Mouse (Mus musculus) gastrocnemius, adult 2 months (tissue): ENCODE measurements around the gene Sprr2a3. TPM values are rescaled to one million over a fixed set of nuclear protein-coding genes. Genes with fewer than 3 reads are reported as not detected.

Experiments used
- DNase-seq: peaks from one replicate; pipeline ENCODE4 v3.0.0; 2022
- H3K27ac ChIP-seq: fragments of 200-600 bp; 2 replicates; pipeline ENCODE4 v1.8.1; 2022; ENCODE audit warnings: mild to moderate bottlenecking
- H3K4me3 ChIP-seq: fragments of 200-600 bp; 2 replicates; pipeline ENCODE4 v1.8.1; 2022; ENCODE audit warnings: mild to moderate bottlenecking, moderate library complexity
- CTCF ChIP-seq: fragments of 200-600 bp; IDR thresholded peaks from 2 replicates; pipeline ENCODE4 v1.8.1; 2022; ENCODE audit warnings: antibody characterized with exemption, mild to moderate bottlenecking, moderate library complexity
- intact Hi-C: fragments of 180-260 bp; cut with DNase I; formaldehyde crosslinking; loops from one replicate; pipeline ENCODE4 v1.15.1; 2025
- total RNA-seq, 2 experiments: library from RNA; stranded (reverse); gene quantifications; 2 replicates each; pipeline ENCODE4 v1.2.3; 2021

The Sprr2a3 gene
- total RNA-seq, 2 experiments from 2014 or later = not detected

- intact Hi-C loops = no loop called here
- Histone ChIP-seq H3K27ac (no peak overlapping the region), H3K4me3 (no peak overlapping the region)
- TF ChIP-seq CTCF = no peak
- no peak for DNase-seq
These were observed 22.2 kb downstream of the Sprr2a3 start for GRCm38 (mm10) chr3:92307406-92307805.

- intact Hi-C loops = no loop called here
- DNase-seq = no peak
- H3K27ac ChIP-seq = no peak within 1 kb of the TSS
- no peak for TF ChIP-seq CTCF
- no peak within 1 kb of the TSS for H3K4me3 ChIP-seq
These were observed 31.1 kb downstream of the Sprr2a3 start, which contains the start of gene Sprr2b for GRCm38 (mm10) chr3:92316320-92316719. Gene Sprr2b, plus strand, starts transcription at chr3:92316620.

- DNase-seq = no peak
- Histone ChIP-seq H3K4me3 (no peak overlapping the region), H3K27ac (no peak overlapping the region)
- TF ChIP-seq CTCF = no peak
- intact Hi-C loops = no loop called here
These were observed 32.2 kb downstream of the Sprr2a3 start for GRCm38 (mm10) chr3:92317384-92317783.

GRCm38 (mm10) chr3:92336278-92336677 lies 51.1 kb downstream of the Sprr2a3 start:
- Histone ChIP-seq H3K27ac (no peak overlapping the region), H3K4me3 (no peak overlapping the region)
- intact Hi-C loops = no loop called here
- no peak for DNase-seq
- no peak for TF ChIP-seq CTCF

GRCm38 (mm10) chr3:92338840-92339239 lies 53.6 kb downstream of the Sprr2a3 start, which contains the start of gene Sprr2d:
Gene Sprr2d, plus strand, starts transcription at chr3:92339140.
- DNase-seq = no peak
- no peak within 1 kb of the TSS for H3K4me3 ChIP-seq
- no peak for TF ChIP-seq CTCF
- intact Hi-C loops = no loop called here
- no peak within 1 kb of the TSS for H3K27ac ChIP-seq

Other genes with a start within 250 kb of the Sprr2a3 start
- gene Lor, start 202.3 kb upstream of the Sprr2a3 start, total RNA-seq = not detected
- gene Prr9, start 161.5 kb upstream of the Sprr2a3 start, total RNA-seq = not detected
- gene Lelp1, start 142.7 kb upstream of the Sprr2a3 start, total RNA-seq = not detected
- gene Sprr2a1, start 69.6 kb upstream of the Sprr2a3 start, total RNA-seq = not detected
- not detected for gene Sprr2a2, start 69.5 kb upstream of the Sprr2a3 start, total RNA-seq
- not detected for gene Sprr2b, start 31.2 kb downstream of the Sprr2a3 start, total RNA-seq
- gene Sprr2d, start 53.7 kb downstream of the Sprr2a3 start, total RNA-seq = not detected
- not detected for gene Sprr2e, start 66.7 kb downstream of the Sprr2a3 start, total RNA-seq
- gene Sprr2f, start 79.8 kb downstream of the Sprr2a3 start, total RNA-seq = not detected
- not detected for gene Sprr2h, start 100.3 kb downstream of the Sprr2a3 start, total RNA-seq
- gene Sprr2i, start 122.6 kb downstream of the Sprr2a3 start, total RNA-seq = not detected
- not detected for gene Sprr2j-ps, start 132.7 kb downstream of the Sprr2a3 start, total RNA-seq
- 1 to 10 TPM; 2.6 to 6.5 TPM for gene Gm9774, start 144.0 kb downstream of the Sprr2a3 start, total RNA-seq
- not detected for gene Sprr2k, start 147.2 kb downstream of the Sprr2a3 start, total RNA-seq
- gene Sprr1b, start 153.4 kb downstream of the Sprr2a3 start, total RNA-seq = not detected
- gene Sprr3, start 173.3 kb downstream of the Sprr2a3 start, total RNA-seq = not detected
- gene Sprr1a, start 200.5 kb downstream of the Sprr2a3 start, total RNA-seq = not detected
- gene Sprr4, start 215.1 kb downstream of the Sprr2a3 start, total RNA-seq = not detected
- not detected for gene 2310046K23Rik, start 249.1 kb downstream of the Sprr2a3 start, total RNA-seq